Mouse (Mus musculus): ENCODE results near the gene Stam. TPM values are rescaled to one million over a fixed set of nuclear protein-coding genes. Genes with fewer than 3 reads are reported as not detected.

Stam gene
- polyA plus RNA-seq, 1 experiment, result 31.6 TPM

- no peak overlapping the region for H3K4me3 ChIP-seq (ENCODE audit: insufficient read depth, low read length)
- TF ChIP-seq POLR2A (IDR thresholded peaks at IDR 0.05; ENCODE audit: borderline replicate concordance, low read depth, low read length), result no peak
- TF ChIP-seq CTCF (IDR thresholded peaks at IDR 0.05; ENCODE audit: low read depth, low read length), result no peak
- H3K4me1 ChIP-seq (ENCODE audit: control insufficient read depth, insufficient read depth, low read length), result no peaks in the 10 kb centered on the region
- no peak overlapping the region for H3K27ac ChIP-seq (ENCODE audit: insufficient read depth, low read depth, low read length)
Observed at GRCm38 (mm10) chr2:14145311-14145710, 71.4 kb downstream of the Stam start.

GRCm38 (mm10) chr2:14146913-14147312 lies 73.0 kb downstream of the Stam start:
- Histone ChIP-seq H3K4me1 (ENCODE audit: control insufficient read depth, insufficient read depth, low read length) (no peaks in the 10 kb centered on the region), H3K4me3 (ENCODE audit: insufficient read depth, low read length) (no peak overlapping the region), H3K27ac (ENCODE audit: insufficient read depth, low read depth, low read length) (no peak overlapping the region)
- TF ChIP-seq CTCF (IDR thresholded peaks at IDR 0.05; ENCODE audit: low read depth, low read length) (no peak), POLR2A (IDR thresholded peaks at IDR 0.05; ENCODE audit: borderline replicate concordance, low read depth, low read length) (no peak)

GRCm38 (mm10) chr2:14150829-14151228 lies 76.9 kb downstream of the Stam start:
- Histone ChIP-seq H3K27ac (ENCODE audit: insufficient read depth, low read depth, low read length) (no peak overlapping the region), H3K4me1 (ENCODE audit: control insufficient read depth, insufficient read depth, low read length) (no peaks in the 10 kb centered on the region), H3K4me3 (ENCODE audit: insufficient read depth, low read length) (no peak overlapping the region)
- TF ChIP-seq POLR2A (IDR thresholded peaks at IDR 0.05; ENCODE audit: borderline replicate concordance, low read depth, low read length) (no peak), CTCF (IDR thresholded peaks at IDR 0.05; ENCODE audit: low read depth, low read length) (no peak)

DNA sequence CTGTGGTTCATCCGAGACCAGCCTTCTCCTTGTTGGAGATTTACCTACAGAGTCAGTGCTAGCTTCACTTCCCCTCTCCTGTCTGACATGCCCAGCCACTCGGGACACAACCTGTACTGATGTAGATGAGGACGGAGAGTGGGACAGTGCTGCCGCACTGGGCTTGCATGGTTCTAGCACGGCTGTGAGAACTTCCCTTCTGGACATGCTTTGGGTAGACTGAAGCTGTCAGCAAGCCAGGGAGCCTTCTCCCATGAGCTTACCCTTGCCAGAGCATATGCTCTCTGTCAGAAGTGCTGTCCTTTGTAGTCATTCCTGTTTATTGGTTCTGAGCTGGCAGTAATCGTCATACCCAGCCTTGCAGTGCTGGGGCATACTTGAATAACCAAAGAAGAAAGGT lies 78.0 kb downstream of the Stam start:
- Histone ChIP-seq H3K4me1 (ENCODE audit: control insufficient read depth, insufficient read depth, low read length) (no peaks in the 10 kb centered on the region), H3K27ac (ENCODE audit: insufficient read depth, low read depth, low read length) (no peak overlapping the region), H3K4me3 (ENCODE audit: insufficient read depth, low read length) (no peak overlapping the region)
- TF ChIP-seq CTCF (IDR thresholded peaks at IDR 0.05; ENCODE audit: low read depth, low read length) (no peak), POLR2A (IDR thresholded peaks at IDR 0.05; ENCODE audit: borderline replicate concordance, low read depth, low read length) (no peak)

DNA sequence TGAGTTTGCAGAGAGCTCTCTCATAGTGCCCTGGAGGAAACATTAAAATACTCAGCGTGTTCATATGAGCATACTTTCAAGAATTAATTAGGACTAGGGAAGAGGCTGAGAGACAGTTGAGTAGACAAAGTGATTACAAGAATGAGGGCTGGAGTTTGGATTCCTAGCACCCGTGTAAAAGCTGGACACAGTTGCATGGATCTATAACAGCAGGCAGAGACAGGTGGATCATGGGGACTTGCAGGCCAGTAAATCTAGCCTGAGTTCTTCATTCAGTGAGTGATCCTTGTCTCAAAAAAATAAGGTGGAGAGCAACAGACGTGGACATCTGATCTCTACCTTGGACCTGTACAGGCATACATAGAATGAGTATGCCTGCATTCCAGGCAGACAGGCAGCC lies 85.1 kb downstream of the Stam start:
- Histone ChIP-seq H3K27ac (ENCODE audit: insufficient read depth, low read depth, low read length) (no peak overlapping the region), H3K4me3 (ENCODE audit: insufficient read depth, low read length) (no peak overlapping the region), H3K4me1 (ENCODE audit: control insufficient read depth, insufficient read depth, low read length) (peaks cover 5% of the 10 kb centered on the region)
- TF ChIP-seq CTCF (IDR thresholded peaks at IDR 0.05; ENCODE audit: low read depth, low read length) (no peak), POLR2A (IDR thresholded peaks at IDR 0.05; ENCODE audit: borderline replicate concordance, low read depth, low read length) (no peak)

GRCm38 (mm10) chr2:14159756-14160155 lies 85.9 kb downstream of the Stam start:
- Histone ChIP-seq H3K27ac (ENCODE audit: insufficient read depth, low read depth, low read length) (no peak overlapping the region), H3K4me1 (ENCODE audit: control insufficient read depth, insufficient read depth, low read length) (peaks cover 11% of the 10 kb centered on the region), H3K4me3 (ENCODE audit: insufficient read depth, low read length) (no peak overlapping the region)
- TF ChIP-seq POLR2A (IDR thresholded peaks at IDR 0.05; ENCODE audit: borderline replicate concordance, low read depth, low read length), result no peak

- no peak for TF ChIP-seq POLR2A (IDR thresholded peaks at IDR 0.05; ENCODE audit: borderline replicate concordance, low read depth, low read length)
- TF ChIP-seq CTCF (IDR thresholded peaks at IDR 0.05; ENCODE audit: low read depth, low read length), result no peak
- H3K4me1 ChIP-seq (ENCODE audit: control insufficient read depth, insufficient read depth, low read length), result peaks cover 26% of the 10 kb centered on the region
- peak overlapping the region; percentile 99 for H3K27ac ChIP-seq (ENCODE audit: insufficient read depth, low read depth, low read length)
- no peak overlapping the region for H3K4me3 ChIP-seq (ENCODE audit: insufficient read depth, low read length)
Observed at GRCm38 (mm10) chr2:14164459-14165030, 90.6 kb downstream of the Stam start.

GRCm38 (mm10) chr2:14165066-14165465 lies 91.2 kb downstream of the Stam start:
- Histone ChIP-seq H3K4me3 (ENCODE audit: insufficient read depth, low read length) (no peak overlapping the region), H3K27ac (ENCODE audit: insufficient read depth, low read depth, low read length) (peak overlapping the region; percentile 99), H3K4me1 (ENCODE audit: control insufficient read depth, insufficient read depth, low read length) (peaks cover 26% of the 10 kb centered on the region)
- no peak for TF ChIP-seq POLR2A (IDR thresholded peaks at IDR 0.05; ENCODE audit: borderline replicate concordance, low read depth, low read length)
- no peak for TF ChIP-seq CTCF (IDR thresholded peaks at IDR 0.05; ENCODE audit: low read depth, low read length)

DNA sequence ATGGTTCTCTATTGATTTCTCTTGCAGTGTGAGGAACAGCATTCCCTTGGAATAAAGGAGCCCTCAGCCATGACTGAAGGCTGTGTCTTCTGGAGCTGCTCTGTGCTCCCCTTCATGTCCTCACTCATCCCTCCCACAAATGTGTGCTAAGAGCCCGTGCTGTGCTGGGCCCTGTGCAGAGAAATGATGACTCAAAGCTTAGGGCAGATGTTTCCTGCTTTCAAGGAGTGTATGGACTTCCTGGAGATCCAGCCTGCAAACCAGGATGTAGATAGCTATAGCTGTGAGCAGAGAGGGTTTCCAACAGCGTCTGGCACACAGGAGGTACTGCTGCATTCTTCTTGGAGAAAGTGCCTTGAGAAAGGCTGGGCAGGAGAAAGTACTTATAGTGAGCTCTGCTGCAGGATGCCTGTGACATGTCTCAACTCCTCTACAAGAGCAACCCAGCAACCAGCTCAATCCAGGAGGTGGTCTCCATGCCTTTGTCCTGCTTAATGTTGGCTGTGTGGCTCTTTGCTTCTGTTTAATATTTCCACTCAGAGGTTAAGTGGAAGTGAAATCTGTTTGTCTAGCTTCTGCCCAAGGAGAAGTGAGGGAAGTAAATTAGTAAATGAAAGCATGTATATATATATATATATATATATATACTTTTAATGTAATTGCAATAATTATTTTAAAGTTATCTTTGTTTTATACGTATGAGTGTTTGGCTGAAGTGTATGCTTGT lies 91.9 kb downstream of the Stam start:
- peaks cover 26% of the 10 kb centered on the region for H3K4me1 ChIP-seq (ENCODE audit: control insufficient read depth, insufficient read depth, low read length)
- H3K27ac ChIP-seq (ENCODE audit: insufficient read depth, low read depth, low read length), result peak overlapping the region; percentile 99
- peak overlapping the region; percentile 26 for H3K4me3 ChIP-seq (ENCODE audit: insufficient read depth, low read length)
- TF ChIP-seq POLR2A (IDR thresholded peaks at IDR 0.05; ENCODE audit: borderline replicate concordance, low read depth, low read length) (no peak), CTCF (IDR thresholded peaks at IDR 0.05; ENCODE audit: low read depth, low read length) (no peak)

- H3K4me3 ChIP-seq (ENCODE audit: insufficient read depth, low read length), result no peak overlapping the region
- TF ChIP-seq POLR2A (IDR thresholded peaks at IDR 0.05; ENCODE audit: borderline replicate concordance, low read depth, low read length), result no peak
- no peak for TF ChIP-seq CTCF (IDR thresholded peaks at IDR 0.05; ENCODE audit: low read depth, low read length)
- peaks cover 26% of the 10 kb centered on the region for H3K4me1 ChIP-seq (ENCODE audit: control insufficient read depth, insufficient read depth, low read length)
- no peak overlapping the region for H3K27ac ChIP-seq (ENCODE audit: insufficient read depth, low read depth, low read length)
Observed at GRCm38 (mm10) chr2:14167721-14168120, 93.8 kb downstream of the Stam start.
